Mouse (Mus musculus) small intestine, adult 2 months (tissue): ENCODE measurements around the gene Gm14597. TPM values are rescaled to one million over a fixed set of nuclear protein-coding genes. Genes with fewer than 3 reads are reported as not detected.
"Not testable (repeated sequence)": the region's sequence is repeated elsewhere in the genome, so short reads cannot be mapped to it uniquely, and the experiment has no call there.

Experiments
- H3K27ac ChIP-seq: fragments of 200-500 bp; 2 replicates; pipeline ENCODE4 v1.5.1; 2012; ENCODE audit warnings: low read depth, low read length, control low read depth, inconsistent platforms; ENCODE audit not compliant: insufficient read depth
- H3K27me3 ChIP-seq: fragments of 200-500 bp; 2 replicates; pipeline ENCODE4 v1.6.1; 2012; ENCODE audit warnings: mild to moderate bottlenecking, moderate library complexity, low read length, inconsistent platforms; ENCODE audit not compliant: control insufficient read depth, insufficient read depth
- H3K36me3 ChIP-seq: fragments of 200-500 bp; 2 replicates; pipeline ENCODE4 v1.6.1; 2012; ENCODE audit warnings: mild to moderate bottlenecking, low read length, control low read depth, inconsistent platforms; ENCODE audit not compliant: control insufficient read depth, insufficient read depth
- H3K4me1 ChIP-seq: fragments of 200-500 bp; 2 replicates; pipeline ENCODE4 v1.6.1; 2012; ENCODE audit warnings: low read length, inconsistent platforms, mixed read lengths; ENCODE audit not compliant: control insufficient read depth, insufficient read depth, insufficient read length
- H3K4me3 ChIP-seq: fragments of 200-500 bp; 2 replicates; pipeline ENCODE4 v1.5.1; 2012; ENCODE audit warnings: low read depth, mild to moderate bottlenecking, control low read depth, inconsistent platforms, low read length, moderate library complexity
- CTCF ChIP-seq: fragments of 200-500 bp; IDR thresholded peaks from 2 replicates; pipeline ENCODE4 v1.5.1; 2012; ENCODE audit warnings: low read depth, mild to moderate bottlenecking, control low read depth, inconsistent platforms, low read length, moderate library complexity, mixed read lengths; ENCODE audit not compliant: insufficient replicate concordance, insufficient read length; ENCODE audit errors: extremely low read depth
- POLR2A ChIP-seq: fragments of 200-500 bp; IDR thresholded peaks from 2 replicates; pipeline ENCODE4 v1.6.1; 2012; ENCODE audit warnings: low read depth, mild to moderate bottlenecking, control low read depth, inconsistent platforms, low read length, moderate library complexity
- WGBS: fragments of 180-500 bp; shearing (Covaris S2); methylation state at CpG from one replicate; pipeline ENCODE4 v1.1.7; 2018; 5-methylcytosine and 5-hydroxymethylcytosine counted together
- polyA plus RNA-seq: library from polyadenylated mRNA; depleted of rRNA; stranded (reverse); fragments of >200 nt; gene quantifications from 2 replicates; pipeline ENCODE4 v1.2.3, GENCODE M21; 2012; rRNA removed

The Gm14597 gene
- polyA plus RNA-seq = not detected in 2 replicates

- H3K36me3 ChIP-seq = not testable (repeated sequence)
These were observed at the start of gene Gm14597 for GRCm38 (mm10) chrX:53608879-53609278. TSS of gene Gm14597 (minus strand) at chrX:53608979.

GRCm38 (mm10) chrX:53652917-53653316 lies 44.1 kb upstream of the Gm14597 start:
- H3K27me3 ChIP-seq, H3K27ac ChIP-seq, H3K4me1 ChIP-seq, H3K36me3 ChIP-seq, H3K4me3 ChIP-seq: not testable (repeated sequence)
- WGBS = 41% methylated on average over 4 of the region's 4 CpGs

More at GRCm38 (mm10) chrX:53608879-53609278, at the start of gene Gm14597:
- H3K27ac ChIP-seq, H3K4me1 ChIP-seq, H3K27me3 ChIP-seq: not testable (repeated sequence)
- 80% methylated on average over 3 of the region's 4 CpGs for WGBS
- H3K4me3 ChIP-seq = peak within 1 kb of the TSS; percentile 75

GRCm38 (mm10) chrX:53645885-53646284 lies 37.1 kb upstream of the Gm14597 start:
- 63% methylated on average over 6 of the region's 6 CpGs for WGBS
- TF ChIP-seq CTCF = no peak
- TF ChIP-seq POLR2A = no peak

GRCm38 (mm10) chrX:53642980-53643961 lies 34.5 kb upstream of the Gm14597 start, which contains the start of gene Rtl8a:
TSS of gene Rtl8a (minus strand) at chrX:53643682.
- H3K27ac ChIP-seq = not testable (repeated sequence)

More at GRCm38 (mm10) chrX:53645885-53646284, 37.1 kb upstream of the Gm14597 start:
- H3K27ac ChIP-seq = no peak overlapping the region
- no peaks in the 10 kb centered on the region for H3K27me3 ChIP-seq
- H3K4me3 ChIP-seq = no peak overlapping the region
- no peaks in the 10 kb centered on the region for H3K4me1 ChIP-seq
- H3K36me3 ChIP-seq = no peaks in the 10 kb centered on the region

GRCm38 (mm10) chrX:53642604-53642979 lies 33.8 kb upstream of the Gm14597 start:
- not testable (repeated sequence) for H3K36me3 ChIP-seq, H3K4me1 ChIP-seq, H3K4me3 ChIP-seq, H3K27ac ChIP-seq, H3K27me3 ChIP-seq
- 65% methylated on average over 4 of the region's 4 CpGs for WGBS

More at GRCm38 (mm10) chrX:53642980-53643961, 34.5 kb upstream of the Gm14597 start, which contains the start of gene Rtl8a:
- not testable (repeated sequence) for H3K36me3 ChIP-seq, H3K4me1 ChIP-seq, H3K27me3 ChIP-seq
- 22% methylated on average over 11 of the region's 50 CpGs for WGBS
- H3K4me3 ChIP-seq = peak within 1 kb of the TSS; percentile 50

GRCm38 (mm10) chrX:53638107-53638506 lies 29.3 kb upstream of the Gm14597 start:
- not testable (repeated sequence) for H3K4me3 ChIP-seq, H3K27me3 ChIP-seq, H3K27ac ChIP-seq, H3K36me3 ChIP-seq, H3K4me1 ChIP-seq
- 51% methylated on average over 3 of the region's 3 CpGs for WGBS

- not testable (repeated sequence) for H3K27ac ChIP-seq, H3K4me1 ChIP-seq, H3K27me3 ChIP-seq, H3K4me3 ChIP-seq, H3K36me3 ChIP-seq
These were observed 2.6 kb upstream of the Gm14597 start for GRCm38 (mm10) chrX:53611395-53611794.

GRCm38 (mm10) chrX:53610571-53610970 lies 1.8 kb upstream of the Gm14597 start:
- H3K4me3 ChIP-seq = no peak overlapping the region
- WGBS = under 1% methylated on average over 3 of the region's 3 CpGs
- H3K36me3 ChIP-seq = no peaks in the 10 kb centered on the region
- TF ChIP-seq POLR2A (no peak), CTCF (no peak)
- no peak overlapping the region for H3K27ac ChIP-seq
- no peaks in the 10 kb centered on the region for H3K27me3 ChIP-seq
- H3K4me1 ChIP-seq = no peaks in the 10 kb centered on the region
